Mouse (Mus musculus) hindbrain, embryonic 14.5 days (tissue): Measurements from ENCODE around the gene Olfr530. TPM values are rescaled to one million over a fixed set of nuclear protein-coding genes. Genes with fewer than 3 reads are reported as not detected.

Source experiments
- polyA plus RNA-seq: library from polyadenylated mRNA; unstranded; fragments of >200 nt; fragmentation: Nextera tagmentation; extraction: Ambion mirVana; gene quantifications from 2 replicates; pipeline ENCODE4 v1.2.1, GENCODE M21; 2014

Gene Olfr530
- polyA plus RNA-seq, 1 experiment from 2014 or later: not detected

Other genes starting within 250 kb of the Olfr530 start
- gene Mtg1, start 238.8 kb downstream of the Olfr530 start, polyA plus RNA-seq: 26.0 and 30.6 TPM in 2 replicates
- 18.7 and 21.6 TPM in 2 replicates for gene Sprn, start 221.5 kb downstream of the Olfr530 start, polyA plus RNA-seq
- gene Olfr522, start 211.6 kb downstream of the Olfr530 start, polyA plus RNA-seq: not detected in 2 replicates
- gene Olfr523, start 203.1 kb downstream of the Olfr530 start, polyA plus RNA-seq: not detected in 2 replicates
- not detected in 2 replicates for gene Olfr524, start 170.4 kb downstream of the Olfr530 start, polyA plus RNA-seq
- gene Cd163l1, start 158.1 kb downstream of the Olfr530 start, polyA plus RNA-seq: not detected in 2 replicates
- not detected in 2 replicates for gene 5830411N06Rik, start 129.0 kb downstream of the Olfr530 start, polyA plus RNA-seq
- gene Olfr525, start 55.5 kb downstream of the Olfr530 start, polyA plus RNA-seq: not detected in 2 replicates
- not detected in 2 replicates for gene Olfr527, start 42.3 kb downstream of the Olfr530 start, polyA plus RNA-seq
- gene Olfr60, start 14.7 kb downstream of the Olfr530 start, polyA plus RNA-seq: not detected in 2 replicates
- gene Olfr531, start 26.6 kb upstream of the Olfr530 start, polyA plus RNA-seq: not detected in 2 replicates
- gene Olfr532, start 45.3 kb upstream of the Olfr530 start, polyA plus RNA-seq: not detected in 2 replicates
- not detected in 2 replicates for gene Olfr533, start 87.0 kb upstream of the Olfr530 start, polyA plus RNA-seq
- not detected in 2 replicates for gene Olfr535, start 107.9 kb upstream of the Olfr530 start, polyA plus RNA-seq
- not detected in 2 replicates for gene Olfr536, start 131.1 kb upstream of the Olfr530 start, polyA plus RNA-seq
- not detected in 2 replicates for gene Olfr538, start 191.6 kb upstream of the Olfr530 start, polyA plus RNA-seq
- gene Olfr46, start 224.9 kb upstream of the Olfr530 start, polyA plus RNA-seq: 0.03 TPM in 1 of 2 replicates, not detected in the other